Mouse (Mus musculus) limb, embryonic 12.5 days (tissue): Measurements from ENCODE around the gene Ttc7. TPM values are rescaled to one million over a fixed set of nuclear protein-coding genes. Genes with fewer than 3 reads are reported as not detected.

Source experiments
- ATAC-seq: fragments of 200-750 bp; cut with Nextera tagmentation; 2 replicates; pipeline ENCODE4 v1.8.0; 2017; ENCODE audit warnings: low read depth, moderate TSS enrichment; ENCODE audit not compliant: insufficient number of reproducible peaks, insufficient read depth, low FRiP score, low TSS enrichment
- H3K27ac ChIP-seq: fragments of 300-500 bp; sonication (generic); 2 replicates; pipeline ENCODE4 v1.5.1; 2016; ENCODE audit warnings: mild to moderate bottlenecking, moderate library complexity
- H3K27me3 ChIP-seq: fragments of 300-500 bp; sonication (generic); 2 replicates; pipeline ENCODE4 v1.6.1; 2016; ENCODE audit warnings: mild to moderate bottlenecking, moderate library complexity
- H3K36me3 ChIP-seq: fragments of 300-500 bp; sonication (generic); 2 replicates; pipeline ENCODE4 v1.6.1; 2016; ENCODE audit warnings: mild to moderate bottlenecking, moderate library complexity
- H3K4me1 ChIP-seq: fragments of 300-500 bp; sonication (generic); replicated peaks from 2 replicates; pipeline ENCODE4 v1.6.1; 2016
- H3K4me2 ChIP-seq: fragments of 300-500 bp; sonication (generic); 2 replicates; pipeline ENCODE4 v1.6.1; 2016; ENCODE audit warnings: mild to moderate bottlenecking, moderate library complexity
- H3K4me3 ChIP-seq: fragments of 300-500 bp; sonication (generic); replicated peaks from 2 replicates; pipeline ENCODE4 v1.5.1; 2016; ENCODE audit warnings: mild to moderate bottlenecking
- H3K9ac ChIP-seq: fragments of 300-500 bp; sonication (generic); replicated peaks from 2 replicates; pipeline ENCODE4 v1.6.1; 2016; ENCODE audit warnings: mild to moderate bottlenecking, moderate library complexity
- H3K9me3 ChIP-seq: fragments of 300-500 bp; sonication (generic); 2 replicates; pipeline ENCODE4 v1.6.1; 2016; ENCODE audit warnings: mild to moderate bottlenecking, moderate library complexity
- WGBS: fragments of 180-500 bp; shearing (Covaris S2); methylation state at CpG from one replicate; pipeline ENCODE4 v1.1.7; 2016; 5-methylcytosine and 5-hydroxymethylcytosine counted together
- polyA plus RNA-seq: library from polyadenylated mRNA; unstranded; fragments of >200 nt; fragmentation: Nextera tagmentation; extraction: Ambion mirVana; gene quantifications from 2 replicates; pipeline ENCODE4 v1.2.1, GENCODE M21; 2016

Gene Ttc7
- polyA plus RNA-seq, 1 experiment from 2014 or later: 4.9 TPM

- Histone ChIP-seq H3K9ac (no peak overlapping the region), H3K4me1 (peaks cover 10% of the 10 kb centered on the region; the same call in 1 of the 2 replicates), H3K4me3 (no peak overlapping the region), H3K27ac (no peak overlapping the region), H3K9me3 (no peaks in the 10 kb centered on the region), H3K4me2 (no peak overlapping the region), H3K36me3 (no peaks in the 10 kb centered on the region), H3K27me3 (no peaks in the 10 kb centered on the region)
- 84% methylated on average over 13 of the region's 13 CpGs for WGBS
- ATAC-seq: no peak
Measured at GRCm38 (mm10) chr17:87302014-87302794, 19.5 kb downstream of the Ttc7 start.

GRCm38 (mm10) chr17:87304151-87304894 is 21.6 kb downstream of the Ttc7 start:
- Histone ChIP-seq H3K4me3 (no peak overlapping the region), H3K4me2 (no peak overlapping the region), H3K36me3 (no peaks in the 10 kb centered on the region), H3K27me3 (no peaks in the 10 kb centered on the region), H3K27ac (no peak overlapping the region), H3K9me3 (no peaks in the 10 kb centered on the region), H3K4me1 (peaks cover under 1% of the 10 kb centered on the region; the same call in 1 of the 2 replicates), H3K9ac (no peak overlapping the region)
- ATAC-seq: no peak
- WGBS: 81% methylated on average over 11 of the region's 11 CpGs

GRCm38 (mm10) chr17:87305065-87305464 is 22.4 kb downstream of the Ttc7 start:
- no peak for ATAC-seq
- H3K27ac ChIP-seq: no peak overlapping the region

GRCm38 (mm10) chr17:87306746-87307145 is 24.1 kb downstream of the Ttc7 start:
- Histone ChIP-seq H3K4me2 (no peak overlapping the region), H3K9ac (no peak overlapping the region), H3K4me3 (no peak overlapping the region), H3K27ac (no peak overlapping the region), H3K9me3 (no peaks in the 10 kb centered on the region), H3K36me3 (no peaks in the 10 kb centered on the region), H3K27me3 (no peaks in the 10 kb centered on the region), H3K4me1 (no peaks in the 10 kb centered on the region)
- no peak for ATAC-seq
- 79% methylated on average over 8 of the region's 8 CpGs for WGBS

More at GRCm38 (mm10) chr17:87305065-87305464, 22.4 kb downstream of the Ttc7 start:
- 88% methylated on average over 8 of the region's 8 CpGs for WGBS
- Histone ChIP-seq H3K9ac (no peak overlapping the region), H3K36me3 (no peaks in the 10 kb centered on the region), H3K27me3 (no peaks in the 10 kb centered on the region), H3K4me2 (no peak overlapping the region), H3K4me1 (no peaks in the 10 kb centered on the region), H3K4me3 (no peak overlapping the region), H3K9me3 (no peaks in the 10 kb centered on the region)

GRCm38 (mm10) chr17:87309073-87309788 is 26.5 kb downstream of the Ttc7 start:
- ATAC-seq: no peak
- Histone ChIP-seq H3K4me2 (no peak overlapping the region), H3K27me3 (no peaks in the 10 kb centered on the region), H3K9ac (no peak overlapping the region), H3K36me3 (no peaks in the 10 kb centered on the region), H3K27ac (no peak overlapping the region), H3K4me3 (no peak overlapping the region), H3K9me3 (no peaks in the 10 kb centered on the region), H3K4me1 (peaks cover 20% of the 10 kb centered on the region)
- WGBS: 70% methylated on average over 12 of the region's 12 CpGs

- Histone ChIP-seq H3K9ac (no peak overlapping the region), H3K4me1 (peaks cover 30% of the 10 kb centered on the region), H3K4me3 (no peak overlapping the region), H3K4me2 (no peak overlapping the region), H3K27me3 (no peaks in the 10 kb centered on the region), H3K27ac (no peak overlapping the region), H3K36me3 (no peaks in the 10 kb centered on the region), H3K9me3 (no peaks in the 10 kb centered on the region)
- WGBS: 83% methylated on average over 7 of the region's 7 CpGs
- no peak for ATAC-seq
Measured at GRCm38 (mm10) chr17:87310497-87310896, 27.8 kb downstream of the Ttc7 start.

GRCm38 (mm10) chr17:87312351-87312750 is 29.7 kb downstream of the Ttc7 start:
- WGBS: 64% methylated on average over 12 of the region's 12 CpGs
- no peak for ATAC-seq
- Histone ChIP-seq H3K27me3 (no peaks in the 10 kb centered on the region), H3K9me3 (no peaks in the 10 kb centered on the region), H3K27ac (no peak overlapping the region), H3K4me1 (peaks cover 30% of the 10 kb centered on the region), H3K4me3 (no peak overlapping the region), H3K36me3 (no peaks in the 10 kb centered on the region), H3K9ac (no peak overlapping the region), H3K4me2 (no peak overlapping the region)

GRCm38 (mm10) chr17:87312924-87313870 is 30.5 kb downstream of the Ttc7 start:
- ATAC-seq: no peak
- Histone ChIP-seq H3K4me2 (peak overlapping the region; percentile 29), H3K4me3 (no peak overlapping the region), H3K9ac (peak overlapping the region; percentile 31; the same call in 1 of the 2 replicates), H3K27ac (no peak overlapping the region), H3K4me1 (peaks cover 30% of the 10 kb centered on the region), H3K9me3 (no peaks in the 10 kb centered on the region), H3K36me3 (no peaks in the 10 kb centered on the region), H3K27me3 (no peaks in the 10 kb centered on the region)
- 42% methylated on average over 18 of the region's 18 CpGs for WGBS

- 76% methylated on average over 8 of the region's 8 CpGs for WGBS
- no peak for ATAC-seq
- Histone ChIP-seq H3K4me1 (peaks cover 30% of the 10 kb centered on the region), H3K4me2 (no peak overlapping the region), H3K9me3 (no peaks in the 10 kb centered on the region), H3K4me3 (no peak overlapping the region), H3K27me3 (no peaks in the 10 kb centered on the region), H3K9ac (no peak overlapping the region), H3K27ac (no peak overlapping the region), H3K36me3 (no peaks in the 10 kb centered on the region)
Measured at GRCm38 (mm10) chr17:87314121-87314520, 31.4 kb downstream of the Ttc7 start.

GRCm38 (mm10) chr17:87314530-87314946 is 31.9 kb downstream of the Ttc7 start:
- WGBS: 60% methylated on average over 5 of the region's 5 CpGs
- no peak overlapping the region for H3K4me3 ChIP-seq
- peak; percentile 26; the same call in 1 of the 2 replicates for ATAC-seq

More at GRCm38 (mm10) chr17:87314530-87314946, 31.9 kb downstream of the Ttc7 start:
- H3K4me1 ChIP-seq: peaks cover 30% of the 10 kb centered on the region
- H3K9ac ChIP-seq: no peak overlapping the region
- no peaks in the 10 kb centered on the region for H3K36me3 ChIP-seq
- no peak overlapping the region for H3K27ac ChIP-seq
- peak overlapping the region; percentile 15; the same call in 1 of the 2 replicates for H3K4me2 ChIP-seq
- no peaks in the 10 kb centered on the region for H3K27me3 ChIP-seq
- H3K9me3 ChIP-seq: no peaks in the 10 kb centered on the region
